Mouse (Mus musculus): ENCODE results near the gene Srpx.
A peak's percentile ranks its signal among the peaks of the same experiment; 100 is the strongest.

Srpx gene

DNA sequence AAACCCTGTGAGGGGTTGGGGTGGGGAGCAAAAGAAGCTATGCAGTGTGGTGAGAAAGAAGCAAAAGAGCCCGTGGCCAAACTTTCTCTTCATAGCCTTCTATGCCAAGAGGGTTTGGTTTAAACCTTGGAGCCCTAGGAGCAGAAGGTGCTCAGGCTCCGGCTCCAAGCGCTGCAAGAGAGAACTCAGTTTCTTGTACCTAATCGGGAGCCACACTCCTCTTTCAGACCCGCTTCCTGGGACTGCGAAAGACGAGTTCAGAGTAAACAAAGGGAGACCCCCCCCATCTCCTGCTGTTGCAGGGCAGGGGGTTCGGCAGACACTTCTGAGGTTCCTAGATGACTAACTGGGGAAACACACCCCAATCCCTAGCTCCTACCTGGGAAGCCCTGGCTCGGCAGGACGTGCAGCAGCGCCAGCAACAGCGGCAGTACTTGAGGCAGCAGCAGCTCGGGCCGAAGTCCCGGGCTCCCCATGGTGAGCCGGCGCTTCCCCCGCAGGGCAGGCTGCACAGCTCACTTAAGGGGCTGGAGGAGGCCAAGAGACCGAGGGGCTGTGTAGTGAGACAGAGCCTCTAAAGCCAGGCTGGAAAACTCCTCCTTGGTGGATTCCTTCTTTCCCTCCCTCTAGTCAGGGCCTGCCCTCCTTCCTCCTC, at the start of gene Srpx:
TSS of gene Srpx (minus strand) at position 645 of the 655 bp plus-strand sequence.
- DNase-seq (ENCODE audit: low spot score): peak; percentile 38

DNA sequence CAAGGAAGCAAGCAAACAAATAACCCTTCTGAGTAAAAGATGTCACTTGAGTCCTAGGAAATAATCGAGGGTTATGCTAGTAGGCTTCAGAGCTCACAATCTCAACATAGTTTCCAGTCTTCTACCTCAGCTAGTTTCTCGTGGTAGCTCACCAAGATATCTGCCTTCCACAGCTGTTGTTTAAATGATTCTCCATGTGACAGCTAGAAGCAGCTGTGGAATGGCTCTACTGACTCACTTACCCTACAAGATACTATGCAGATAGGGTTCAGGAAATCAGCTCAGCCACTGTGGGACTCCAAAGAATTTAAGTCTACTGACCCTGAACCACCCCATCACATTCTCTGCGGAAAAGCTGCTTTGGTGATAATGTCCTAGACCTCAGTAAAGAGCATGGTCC, 34.9 kb upstream of the Srpx start:
- DNase-seq (ENCODE audit: low spot score): no peak

DNA sequence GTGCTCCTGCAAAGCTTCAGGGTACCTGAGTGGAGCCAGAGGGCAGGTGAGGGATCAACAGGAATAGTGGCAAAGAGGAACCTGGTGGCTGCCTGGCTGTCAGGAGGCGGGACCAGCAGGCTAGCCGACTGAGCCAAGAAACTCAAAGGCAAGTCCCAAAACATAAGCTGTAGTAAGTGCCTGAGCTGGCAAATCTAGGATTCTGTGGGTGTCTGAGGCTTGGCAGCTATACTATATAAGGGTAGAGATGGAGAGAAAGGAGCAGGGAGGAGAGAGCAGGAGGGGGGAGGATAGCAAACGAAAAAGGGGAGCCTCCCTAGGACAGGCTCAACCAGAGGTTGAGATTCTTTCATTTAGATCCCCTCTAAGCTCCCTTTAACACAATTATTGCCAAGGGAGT, 1.7 kb downstream of the Srpx start:
- no peak for DNase-seq (ENCODE audit: low spot score)

DNA sequence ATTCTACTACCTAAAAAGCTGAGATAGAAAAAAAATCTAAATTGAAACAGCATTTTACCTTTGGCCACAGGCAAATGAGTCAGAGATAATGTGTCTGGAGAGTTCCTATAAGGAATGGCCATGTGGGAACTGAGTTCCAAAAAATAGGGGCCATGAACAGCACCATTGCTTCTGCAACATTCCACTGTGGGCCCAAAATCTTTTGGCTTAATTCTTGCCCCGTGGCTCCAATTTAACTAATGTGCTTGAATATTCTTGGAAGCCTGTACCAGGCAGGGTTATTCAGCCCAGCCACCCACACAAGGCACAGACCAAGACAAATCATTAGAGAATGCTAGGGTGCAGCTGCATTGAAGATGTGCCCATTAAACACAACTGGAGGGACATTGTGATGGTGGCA, 6.8 kb downstream of the Srpx start:
- no peak for DNase-seq (ENCODE audit: low spot score)

DNA sequence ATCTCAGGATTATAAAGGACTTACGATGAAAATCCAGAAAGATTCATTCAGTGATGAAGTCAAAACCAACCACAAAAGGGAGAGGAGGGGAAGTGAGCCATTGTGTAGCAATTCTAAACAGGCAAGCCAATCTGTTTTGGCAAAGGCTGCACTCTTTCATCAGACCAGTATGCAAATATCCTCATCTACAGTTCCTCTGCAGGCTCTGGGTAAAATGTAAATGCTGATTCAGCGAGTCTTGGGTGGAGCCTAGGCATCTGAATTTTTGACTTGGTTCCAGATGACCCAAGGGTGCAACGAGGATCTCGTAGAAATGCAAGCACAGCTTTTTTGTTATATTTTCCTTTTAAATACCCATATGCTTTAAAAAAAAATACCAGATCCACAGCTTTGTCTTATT, 9.0 kb downstream of the Srpx start:
- DNase-seq (ENCODE audit: low spot score): no peak

DNA sequence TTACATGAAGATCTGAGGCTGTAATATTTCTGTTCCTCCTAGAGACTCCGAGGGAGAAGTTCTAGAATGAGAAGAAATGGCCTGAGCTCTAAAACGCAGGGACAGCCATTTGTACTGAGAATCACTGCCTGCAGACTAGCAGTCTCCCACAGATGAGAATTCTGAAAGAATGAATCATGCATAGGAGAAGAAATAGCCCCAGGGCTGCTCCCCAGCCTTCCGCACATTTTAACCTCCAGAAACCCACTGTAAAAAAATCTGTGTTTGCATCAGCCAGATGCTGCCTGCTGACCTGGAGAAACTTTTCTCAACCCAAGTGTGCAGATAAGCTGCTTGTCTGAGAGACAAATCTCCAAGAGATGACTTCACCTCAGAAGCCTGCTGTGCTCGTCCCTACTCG, 12.0 kb downstream of the Srpx start:
- no peak for DNase-seq (ENCODE audit: low spot score)

DNA sequence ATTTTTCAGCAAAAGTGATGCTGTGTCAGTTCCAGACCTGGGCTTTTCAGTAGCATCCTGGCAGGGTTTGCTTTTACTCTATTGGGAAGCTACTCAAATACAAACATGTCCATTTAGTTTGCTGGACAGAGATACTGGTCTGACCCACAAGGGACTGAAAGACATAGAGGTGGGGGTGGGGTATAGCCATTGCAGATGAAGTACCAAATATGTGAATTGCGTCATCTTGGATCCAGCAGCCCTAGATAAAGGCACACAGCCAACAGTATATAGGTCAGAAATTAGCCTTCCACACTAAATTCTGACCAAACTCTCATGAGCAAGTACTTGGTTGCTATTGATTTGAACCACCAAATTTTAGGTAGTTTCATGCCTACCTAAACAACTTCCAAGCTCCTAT, 14.8 kb downstream of the Srpx start:
- DNase-seq (ENCODE audit: low spot score): no peak

DNA sequence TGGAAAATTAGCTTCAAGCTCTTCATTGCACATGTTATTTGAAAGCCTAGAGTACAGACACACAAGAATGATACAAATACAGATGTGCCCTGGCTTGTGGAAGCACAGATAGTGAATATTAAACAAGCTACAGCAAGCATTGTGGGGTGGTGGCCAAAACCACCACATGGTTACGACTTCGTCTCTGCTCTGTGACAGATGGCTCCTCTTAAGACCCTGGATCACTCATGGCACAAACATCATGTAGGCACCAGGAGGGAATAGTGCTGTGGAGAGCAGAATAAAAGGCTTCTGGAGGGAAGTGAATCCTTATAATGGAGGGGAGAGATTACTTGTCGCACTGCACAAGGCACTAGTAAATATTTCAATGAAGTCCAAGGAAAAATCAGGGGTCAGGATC, 21.7 kb downstream of the Srpx start:
- no peak for DNase-seq (ENCODE audit: low spot score)

DNA sequence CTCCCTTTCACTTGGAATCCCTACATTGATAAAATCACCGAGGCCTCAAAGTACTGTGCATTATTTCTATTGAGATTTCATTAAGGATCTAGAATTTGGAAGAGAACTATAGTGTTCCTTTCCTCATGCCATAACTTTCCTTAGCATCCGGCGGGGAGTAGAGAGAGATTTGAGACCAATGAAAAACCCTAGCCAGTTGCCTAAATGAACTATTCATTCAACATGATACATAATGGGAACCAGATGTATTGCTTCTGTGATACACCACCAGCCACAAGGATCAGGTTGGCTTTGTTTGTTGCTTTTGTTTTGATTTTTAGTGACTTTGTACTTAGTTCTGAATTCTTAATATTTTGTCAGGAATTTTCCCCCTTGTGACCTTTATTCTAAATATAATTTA, 37.1 kb downstream of the Srpx start:
- no peak for DNase-seq (ENCODE audit: low spot score)

DNA sequence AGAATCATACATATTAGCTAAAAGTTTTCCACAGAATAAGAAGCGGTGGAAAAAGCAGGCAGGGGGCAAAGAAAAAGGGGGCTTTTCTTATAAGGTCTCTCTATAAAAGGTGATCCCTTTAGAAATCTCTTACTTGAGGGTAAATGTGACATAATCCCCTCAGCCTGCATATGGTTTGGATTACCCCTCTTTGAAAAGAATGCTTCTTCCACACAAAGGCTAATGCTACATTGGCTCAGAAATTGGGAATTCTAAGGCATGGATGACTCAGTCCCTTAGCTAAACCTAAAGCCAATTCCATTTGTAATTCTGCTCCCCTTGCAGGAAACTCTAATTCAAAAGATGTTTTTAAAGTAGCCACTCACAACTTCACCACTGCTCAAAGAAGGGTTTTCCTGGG, 37.5 kb downstream of the Srpx start:
- no peak for DNase-seq (ENCODE audit: low spot score)

DNA sequence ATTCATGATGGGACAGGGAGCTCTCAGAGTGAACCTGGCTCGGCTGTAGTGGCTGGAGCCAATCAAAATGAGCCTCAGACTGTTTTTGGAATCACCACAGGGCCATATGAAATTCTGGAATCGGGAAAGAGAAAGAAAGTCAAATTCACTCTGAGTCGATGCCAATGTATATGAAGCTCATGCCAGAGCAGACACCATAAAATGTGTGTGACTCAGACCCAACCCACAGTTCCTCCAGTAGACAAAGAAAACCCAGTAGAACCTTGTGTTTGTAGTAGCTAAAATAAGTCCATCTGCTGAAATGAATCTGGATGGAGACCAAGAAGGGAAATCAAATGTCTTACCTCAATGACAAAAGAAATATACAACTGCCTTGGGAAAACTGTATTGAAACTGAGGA, 43.5 kb downstream of the Srpx start:
- no peak for DNase-seq (ENCODE audit: low spot score)

DNA sequence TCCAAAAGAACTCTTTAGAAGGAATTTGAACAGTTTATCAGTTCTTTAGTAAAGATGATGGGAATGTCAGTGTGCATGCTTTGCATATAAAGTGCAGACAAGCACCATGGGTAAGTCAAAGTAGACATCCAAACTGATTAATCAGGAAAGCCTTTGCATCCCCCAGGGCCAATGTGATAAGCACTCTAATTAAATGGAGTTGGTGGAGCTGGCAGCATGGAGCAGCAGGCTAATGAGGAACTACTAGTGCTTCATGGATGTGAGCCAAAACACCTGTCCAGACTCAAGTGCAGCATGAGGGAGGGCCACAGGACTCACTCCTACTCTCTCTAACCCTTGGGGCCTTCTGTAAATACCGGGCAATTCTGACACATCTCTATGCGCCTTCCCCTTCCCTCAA, 46.0 kb downstream of the Srpx start:
- DNase-seq (ENCODE audit: low spot score): no peak

DNA sequence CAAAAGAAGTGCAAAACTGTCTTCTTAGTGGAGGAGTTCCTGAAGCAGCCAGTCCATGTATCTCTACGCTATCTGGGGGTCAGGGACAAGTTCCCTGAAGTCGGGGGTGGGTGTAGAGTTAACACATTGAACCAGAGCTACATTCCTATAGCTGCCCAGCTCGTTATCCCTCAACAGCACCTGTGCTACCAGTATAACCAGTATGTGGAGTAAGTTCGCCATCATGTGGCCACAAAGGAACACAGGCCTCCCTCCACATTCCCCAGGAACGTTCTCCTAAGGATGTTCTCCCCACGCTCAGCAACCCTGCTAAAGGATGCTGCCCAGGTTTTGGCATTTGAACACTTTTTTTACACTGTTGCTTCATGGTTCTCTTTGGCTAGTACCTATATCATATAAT, 46.8 kb downstream of the Srpx start:
- DNase-seq (ENCODE audit: low spot score): peak; percentile 40

DNA sequence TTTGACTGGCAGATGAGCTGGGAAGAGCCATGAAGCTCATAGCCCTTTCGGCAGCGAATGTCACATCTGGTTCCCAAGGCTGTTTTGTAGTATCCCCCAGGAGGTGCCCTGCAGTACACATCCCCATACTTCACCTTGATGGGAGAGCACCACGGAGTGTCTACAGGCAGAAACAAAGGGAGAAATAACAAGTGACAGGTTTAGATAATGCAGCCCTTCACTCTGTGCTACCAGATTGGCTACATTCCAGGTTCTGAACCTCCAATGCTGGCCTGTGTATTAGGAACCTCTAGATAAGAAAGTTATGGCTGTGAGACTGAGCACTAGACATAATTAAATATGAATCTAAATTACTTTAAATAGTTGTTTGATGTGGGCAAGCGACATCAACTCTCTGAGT, 48.1 kb downstream of the Srpx start:
- no peak for DNase-seq (ENCODE audit: low spot score)

DNA sequence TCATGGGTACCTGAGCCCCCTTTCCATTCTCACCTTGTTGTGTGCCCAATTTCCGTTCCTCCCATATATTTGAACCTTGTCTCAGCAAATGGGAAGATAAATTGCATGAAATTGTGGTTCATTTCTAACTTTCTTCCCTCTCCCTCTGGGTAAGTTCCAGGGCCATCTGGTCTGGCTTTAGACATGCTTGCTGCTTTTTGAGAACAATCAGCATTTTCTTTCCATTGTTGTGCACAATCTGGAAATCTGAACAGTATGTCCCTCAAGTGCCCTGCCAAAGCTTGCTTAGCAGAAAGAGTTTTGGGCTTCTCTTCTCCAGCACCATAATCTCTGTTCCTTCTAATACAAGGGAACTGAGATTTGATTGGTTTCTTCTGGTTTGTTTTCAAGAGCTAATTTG, 53.7 kb downstream of the Srpx start:
- no peak for DNase-seq (ENCODE audit: low spot score)

DNA sequence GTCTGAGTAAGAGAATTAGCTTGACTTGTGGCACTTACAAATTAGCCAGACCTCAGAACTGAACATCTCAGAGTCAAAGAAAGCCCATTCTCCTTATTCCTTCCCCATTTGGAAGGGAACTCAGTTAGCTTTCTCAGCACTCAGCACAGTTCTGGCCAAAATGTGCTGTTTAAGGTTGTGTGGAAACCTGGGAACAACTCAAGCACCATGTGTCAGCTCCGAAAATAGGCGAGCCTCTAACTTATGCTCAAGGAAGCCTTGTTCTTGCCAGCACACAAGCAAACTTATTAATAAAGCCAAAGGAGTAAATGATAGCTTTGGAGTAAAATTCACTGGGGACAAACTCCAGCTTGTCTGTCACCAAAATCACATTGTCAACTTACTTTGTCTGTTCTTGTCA, 54.1 kb downstream of the Srpx start:
- DNase-seq (ENCODE audit: low spot score): no peak

DNA sequence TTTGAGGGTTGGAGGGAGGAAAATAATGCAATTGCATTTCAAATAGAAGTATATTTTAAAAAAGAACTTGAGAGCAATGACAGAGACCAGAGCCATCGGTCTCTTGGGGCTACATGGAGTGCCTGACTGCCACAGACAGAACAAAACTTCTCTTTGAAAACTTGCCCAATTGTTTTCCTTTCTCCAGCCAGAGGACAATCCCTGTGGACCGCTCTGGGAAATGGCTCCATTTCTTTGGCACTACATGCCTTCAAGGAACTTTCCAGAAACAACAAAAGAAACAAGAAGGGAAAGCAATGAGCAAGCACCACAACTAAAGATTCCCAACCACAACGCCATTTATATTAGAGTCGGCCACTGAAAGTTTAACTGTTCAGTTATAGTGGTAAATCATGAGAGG, 55.3 kb downstream of the Srpx start:
- DNase-seq (ENCODE audit: low spot score): no peak

DNA sequence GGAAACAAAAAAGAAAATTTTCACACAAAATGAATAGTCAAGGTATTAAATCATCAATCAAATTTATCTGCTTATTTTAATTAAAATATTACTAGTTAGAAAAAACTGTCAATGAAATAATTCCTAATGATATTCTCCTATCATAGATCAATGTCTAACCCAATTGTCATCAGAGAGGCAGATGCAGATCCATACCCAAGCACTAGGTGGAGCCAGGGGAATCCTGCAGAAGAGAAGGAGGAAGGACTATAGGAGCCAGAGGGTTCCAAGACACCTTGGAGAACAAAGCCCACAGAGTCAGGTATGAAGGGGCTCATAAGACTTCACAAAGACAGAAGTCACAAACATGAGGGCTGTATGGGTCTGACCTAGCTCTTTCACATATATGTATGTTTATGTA, 82.8 kb downstream of the Srpx start:
- no peak for DNase-seq (ENCODE audit: low spot score)

DNA sequence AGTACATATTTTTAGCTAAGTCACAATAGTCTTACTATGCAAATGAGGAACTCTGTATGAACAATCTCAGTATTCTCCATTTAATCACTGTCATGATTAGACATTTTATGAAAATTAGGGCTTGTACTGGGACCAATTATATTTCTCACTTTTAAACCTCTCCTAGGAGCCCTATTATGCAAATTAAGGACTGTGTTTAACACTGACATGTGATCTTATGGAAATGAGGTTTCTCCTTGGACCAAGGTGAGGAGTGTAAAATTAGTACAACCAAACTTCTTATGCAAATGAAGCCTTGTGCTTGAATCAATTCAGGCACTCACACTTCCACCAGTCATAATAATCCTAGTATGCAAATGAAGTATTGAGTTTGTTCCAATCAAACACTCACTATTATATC, 107.3 kb downstream of the Srpx start:
- no peak for DNase-seq (ENCODE audit: low spot score)

DNA sequence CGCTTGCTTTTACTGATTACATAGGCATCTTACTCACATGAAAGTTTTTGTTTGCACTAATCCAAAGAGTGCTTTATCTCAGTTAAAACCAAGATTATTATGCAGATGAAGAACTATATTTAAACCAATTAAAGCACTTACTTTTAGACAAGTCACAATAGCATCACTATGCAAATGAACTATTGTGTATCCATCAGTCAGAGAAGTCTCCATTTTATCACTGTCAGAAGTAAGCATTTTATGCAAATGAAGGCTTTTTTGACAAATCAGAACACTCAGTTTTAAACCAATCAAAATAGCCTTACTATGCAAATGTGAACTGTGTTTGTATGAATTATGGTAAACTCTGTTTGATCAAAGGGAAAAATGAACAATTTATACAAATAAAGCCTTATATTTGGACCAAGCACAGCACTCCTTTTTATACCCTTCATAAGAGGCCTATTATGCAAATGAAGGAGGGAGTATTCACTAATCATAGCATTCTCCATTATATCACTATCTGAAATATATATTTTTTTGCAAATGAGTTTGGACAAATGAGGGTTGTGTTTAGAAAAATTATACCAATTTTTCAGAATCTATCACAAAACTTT, 109.7 kb downstream of the Srpx start:
- no peak for DNase-seq (ENCODE audit: low spot score)

DNA sequence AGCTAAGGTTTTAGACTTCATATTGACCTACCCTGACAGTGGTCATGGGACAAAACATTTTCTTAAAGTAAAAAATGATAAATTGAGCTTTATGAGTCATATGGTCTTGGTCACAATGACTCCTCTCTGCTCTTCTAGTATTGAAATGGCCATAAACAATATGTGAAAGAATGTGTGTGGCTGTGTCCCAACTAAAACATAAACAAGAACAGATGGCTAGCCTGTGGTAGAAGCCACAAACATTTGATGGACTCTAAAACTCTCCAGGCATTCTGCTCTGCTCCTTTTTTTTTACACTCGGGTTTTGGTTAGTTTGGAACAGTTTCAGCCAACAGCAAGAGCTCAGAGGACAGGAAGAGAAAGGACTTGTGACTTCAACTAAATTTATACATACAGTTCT, 111.6 kb downstream of the Srpx start:
- no peak for DNase-seq (ENCODE audit: low spot score)

DNA sequence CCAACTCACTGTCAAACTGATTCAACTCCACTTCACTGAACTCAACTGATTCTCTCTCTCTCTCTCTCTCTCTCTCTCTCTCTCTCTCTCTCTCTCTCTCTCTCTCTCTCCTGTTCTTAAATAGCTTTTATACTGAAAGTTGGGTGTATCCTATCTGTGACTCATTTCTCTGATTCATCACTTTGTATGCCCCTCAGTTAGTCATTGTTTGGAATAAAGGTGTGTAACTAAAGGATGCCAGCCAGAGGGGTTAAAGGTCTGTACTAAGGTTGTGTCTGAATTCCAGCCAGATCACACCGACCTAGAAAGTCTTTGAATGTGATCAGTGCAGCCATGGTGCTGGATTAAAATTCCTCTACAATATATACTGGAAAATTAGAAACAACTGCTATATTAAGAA, 116.8 kb downstream of the Srpx start:
- DNase-seq (ENCODE audit: low spot score): no peak

All from testis, postnatal 10 days (tissue).